Mouse (Mus musculus): Measurements from ENCODE around the gene H6pd.

DNA sequence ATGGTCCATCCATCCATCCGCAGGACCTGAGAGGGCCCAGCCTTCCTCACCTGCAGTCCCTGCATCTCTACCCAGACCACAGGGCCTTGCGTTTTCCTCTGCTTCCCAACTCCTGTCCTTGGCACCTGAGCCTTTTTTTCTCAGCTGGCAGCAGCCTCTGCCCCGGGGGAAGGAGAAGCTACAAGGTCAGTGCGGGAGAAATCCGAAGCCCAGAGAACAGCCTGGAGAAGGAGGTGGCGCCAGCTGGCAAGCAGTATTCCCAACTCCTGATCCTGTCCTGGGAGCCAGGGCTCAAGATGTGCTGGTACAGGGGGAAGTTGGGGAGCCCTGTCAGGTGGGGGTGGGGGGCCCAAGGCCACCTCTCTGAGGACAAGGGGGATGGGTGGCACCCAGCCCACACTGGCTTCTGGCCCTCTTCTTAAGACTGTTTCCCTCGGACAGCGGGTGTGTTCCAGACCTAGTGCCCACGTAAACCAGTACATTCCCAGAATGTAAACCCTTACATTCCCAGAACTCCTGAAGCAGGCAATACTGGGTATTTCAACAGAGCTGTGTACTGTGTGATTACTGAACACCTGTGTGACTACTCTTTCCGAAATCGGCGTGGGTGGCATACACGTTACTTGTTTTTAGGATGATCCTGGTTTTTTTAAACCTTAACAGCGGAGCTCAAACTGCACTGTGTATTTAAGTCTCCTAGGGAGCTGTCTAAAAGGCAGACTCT is 9.9 kb downstream of the H6pd start:
- TF ChIP-seq CTCF (IDR thresholded peaks at IDR 0.05; ENCODE audit: insufficient read depth, low read length) (no peak), POLR2A (IDR thresholded peaks at IDR 0.05; ENCODE audit: borderline replicate concordance, extremely low read depth, low read depth, low read length) (no peak)
